Mouse (Mus musculus) mature B cell (primary cell): ENCODE data around the gene Grtp1.

ENCODE experiments used
- in situ Hi-C: fragments of 300-500 bp; cut with MboI; formaldehyde crosslinking; loops from 2 replicates; pipeline ENCODE4 v1.14.3; 2019

Grtp1 gene

DNA sequence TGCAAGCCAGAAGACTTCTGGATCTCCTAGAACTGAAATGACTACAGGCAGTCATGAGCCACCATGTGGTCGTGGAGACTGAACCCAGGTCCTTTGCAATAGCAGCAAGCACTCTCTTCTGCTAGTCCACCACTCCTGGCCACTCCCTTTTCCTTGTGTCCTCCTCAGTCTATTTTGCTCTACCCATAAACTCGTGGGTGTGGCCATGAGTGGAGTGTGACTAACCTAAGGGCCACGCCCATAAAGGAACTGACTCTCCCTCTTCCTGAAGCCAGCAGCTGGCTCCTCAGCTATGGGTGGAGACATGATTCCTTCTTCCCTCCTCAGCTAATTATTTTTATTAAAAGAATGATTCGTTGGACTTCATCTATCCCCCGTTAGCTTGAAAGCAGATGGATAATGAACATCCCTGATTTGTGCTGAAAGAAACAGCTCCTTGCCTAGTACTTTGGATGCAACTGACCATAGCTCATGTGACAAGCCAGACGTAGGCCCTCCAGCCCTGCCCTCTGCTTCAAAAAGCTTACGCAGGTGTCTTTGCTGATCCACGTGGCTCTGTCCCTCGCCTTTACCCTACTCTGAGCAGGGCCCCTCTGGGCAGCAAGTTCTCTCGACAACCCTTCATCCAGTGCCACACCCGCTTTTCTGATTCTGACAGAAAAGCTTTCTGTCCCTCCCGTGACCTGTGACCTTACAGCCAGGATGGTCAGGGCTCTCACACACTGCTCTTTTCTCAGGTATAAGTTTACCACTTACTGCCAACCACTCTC is 4.1 kb upstream of the Grtp1 start:
- in situ Hi-C loops: no loop called here

DNA sequence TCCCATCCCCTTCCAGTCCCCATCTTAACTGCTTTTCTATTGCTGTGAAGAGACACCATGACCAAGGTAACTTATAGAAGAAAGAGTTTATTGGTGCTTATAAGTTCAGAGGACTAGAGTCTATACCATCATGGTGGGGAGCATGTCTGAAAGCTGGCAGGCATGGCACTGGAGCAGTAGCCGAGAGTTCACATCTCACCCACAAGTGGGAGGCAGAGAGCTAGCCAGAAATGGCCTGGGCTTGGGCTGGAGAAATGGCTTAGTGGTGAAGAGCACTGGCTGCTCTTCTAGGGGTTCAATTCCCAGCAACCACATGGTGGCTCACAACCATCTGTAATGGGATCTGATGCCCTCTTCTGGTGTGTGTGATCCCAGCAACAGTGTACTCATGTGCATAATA is 3.1 kb upstream of the Grtp1 start:
- in situ Hi-C loops: no loop called here

DNA sequence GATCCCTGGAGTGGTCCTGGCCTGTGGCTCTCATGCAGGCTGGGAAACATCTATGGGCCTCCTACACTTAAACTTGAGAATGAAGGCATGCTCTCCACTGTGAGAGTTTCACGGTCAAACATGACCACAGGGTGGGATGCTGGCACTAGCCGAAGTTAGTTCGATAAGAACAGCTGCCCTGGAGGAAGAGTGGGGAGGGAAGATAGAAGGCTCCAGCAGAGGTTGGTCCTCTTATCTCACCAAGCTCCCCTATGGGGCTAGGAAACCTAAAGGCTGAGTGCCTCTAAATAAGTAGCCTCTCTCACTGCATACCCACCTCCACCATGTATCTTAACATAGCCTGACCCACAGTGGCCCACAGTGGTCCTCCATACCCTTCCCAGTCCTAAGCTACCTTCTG is 2.4 kb upstream of the Grtp1 start:
- in situ Hi-C loops: no loop called here

DNA sequence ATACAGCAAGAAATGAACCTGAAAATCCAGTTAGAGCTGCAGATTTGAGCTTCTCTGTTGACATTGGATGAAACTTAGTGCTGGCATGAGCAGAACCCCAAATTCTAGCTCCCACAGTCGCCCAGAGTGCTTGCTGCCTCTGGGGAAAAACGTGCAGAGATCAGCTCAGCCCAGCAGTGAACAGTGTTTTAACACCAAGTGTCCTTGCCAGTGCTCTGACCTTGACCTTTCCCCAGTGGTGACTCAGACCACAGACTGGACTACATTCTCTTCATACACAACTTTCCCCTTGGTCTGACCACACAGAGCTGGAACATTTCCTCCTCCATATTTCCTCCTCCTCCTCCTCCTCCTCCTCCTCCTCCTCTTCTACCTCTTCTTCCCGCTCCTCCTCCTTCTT is 1.6 kb upstream of the Grtp1 start:
- in situ Hi-C loops: no loop called here

GRCm38 (mm10) chr8:13201013-13201334 is 554 bp upstream of the Grtp1 start:
- in situ Hi-C loops: no loop called here

DNA sequence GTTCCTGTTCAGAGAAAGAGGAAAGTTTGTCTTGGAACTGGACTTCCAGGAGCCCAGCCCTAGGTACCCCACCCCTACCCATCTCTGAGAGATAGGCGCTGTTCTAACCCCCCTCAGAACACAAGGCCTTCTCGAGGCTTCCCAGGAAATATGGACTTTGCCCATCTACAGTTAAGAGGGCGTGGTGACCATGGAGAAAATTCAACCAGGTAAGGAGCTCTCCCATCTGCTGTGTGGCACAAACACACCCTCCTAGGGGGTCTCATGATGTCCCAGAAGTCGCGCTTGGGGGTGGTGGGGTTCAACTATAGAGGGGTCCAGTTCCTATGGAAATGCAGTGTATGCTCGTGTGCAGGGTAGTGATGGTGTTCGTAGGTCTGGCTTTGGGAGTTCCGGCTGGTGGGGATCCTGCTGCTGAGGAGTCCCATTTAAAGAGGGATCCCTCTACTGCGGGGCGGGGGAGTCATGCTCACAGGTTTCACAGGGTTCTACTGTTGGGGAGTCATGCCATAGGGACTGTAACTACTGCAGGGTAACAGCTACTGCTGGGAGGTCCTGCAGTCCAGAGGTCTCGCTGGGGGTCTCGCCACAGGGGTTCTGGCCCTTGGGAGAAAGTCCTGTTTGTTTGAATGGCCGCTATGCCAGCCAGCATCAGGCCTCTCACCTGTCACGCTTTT is 897 bp downstream of the Grtp1 start:
- in situ Hi-C loops: no loop called here

DNA sequence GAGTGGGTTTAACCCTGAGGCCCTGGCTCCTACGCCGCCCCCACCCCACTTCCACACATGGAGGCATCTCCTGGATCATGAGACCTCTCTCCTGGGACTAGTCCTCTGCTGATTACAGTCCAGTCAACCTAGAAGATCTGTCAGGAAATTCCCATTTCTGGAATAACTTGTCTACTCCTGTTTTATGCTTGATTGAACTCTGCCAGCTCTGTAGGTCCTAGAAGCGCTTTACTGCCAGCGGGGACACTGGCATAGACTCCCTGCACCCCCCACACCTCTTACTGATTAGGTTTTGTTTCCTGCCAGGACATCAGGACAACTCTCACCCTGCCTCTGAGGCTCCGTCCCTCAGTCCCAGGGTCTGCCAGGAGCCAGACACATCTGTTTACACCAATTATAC is 2.9 kb downstream of the Grtp1 start:
- in situ Hi-C loops: no loop called here

DNA sequence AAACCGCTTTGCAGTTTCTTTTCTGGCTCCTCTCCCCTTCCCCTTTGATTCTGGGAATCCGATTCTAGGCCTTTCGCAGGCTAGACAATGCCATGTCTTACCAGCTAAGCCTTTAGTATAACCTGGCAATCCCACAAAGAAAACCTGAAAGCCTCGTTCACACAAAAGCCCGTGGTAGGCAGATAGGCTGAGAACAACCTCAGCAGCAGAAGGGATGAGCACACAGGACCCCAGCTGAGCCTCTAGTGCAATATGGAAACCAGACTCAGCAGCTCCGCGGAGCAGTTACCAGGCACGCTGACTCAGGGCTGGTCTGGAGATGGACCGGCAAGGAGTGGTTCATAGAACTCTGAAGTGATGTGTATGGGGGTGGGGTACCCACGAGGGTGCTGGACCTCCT is 5.6 kb downstream of the Grtp1 start:
- in situ Hi-C loops: no loop called here

DNA sequence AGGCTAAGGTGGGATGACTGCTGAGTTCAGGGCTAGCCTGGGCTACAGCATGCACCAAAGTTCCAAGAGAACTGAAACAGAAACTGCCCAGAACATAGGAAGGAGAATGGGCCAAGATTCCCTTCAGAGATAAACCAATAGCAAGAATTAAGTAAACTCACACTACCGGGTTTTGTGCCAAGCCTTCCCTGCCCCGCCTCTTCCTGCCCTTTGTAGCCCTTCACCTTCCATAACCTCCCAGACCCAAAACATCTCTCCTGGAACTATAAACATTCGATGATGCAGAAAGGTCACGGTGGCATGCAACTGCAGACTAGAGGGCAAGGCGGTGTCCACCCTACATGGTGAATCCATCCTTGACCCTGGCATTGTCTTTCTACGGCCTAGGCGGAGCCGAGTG is 10.2 kb downstream of the Grtp1 start:
- in situ Hi-C loops: no loop called here

- in situ Hi-C loops: no loop called here
Measured at GRCm38 (mm10) chr8:13188857-13189256, 11.6 kb downstream of the Grtp1 start.

GRCm38 (mm10) chr8:13188052-13188555 is 12.3 kb downstream of the Grtp1 start:
- in situ Hi-C loops: no loop called here

DNA sequence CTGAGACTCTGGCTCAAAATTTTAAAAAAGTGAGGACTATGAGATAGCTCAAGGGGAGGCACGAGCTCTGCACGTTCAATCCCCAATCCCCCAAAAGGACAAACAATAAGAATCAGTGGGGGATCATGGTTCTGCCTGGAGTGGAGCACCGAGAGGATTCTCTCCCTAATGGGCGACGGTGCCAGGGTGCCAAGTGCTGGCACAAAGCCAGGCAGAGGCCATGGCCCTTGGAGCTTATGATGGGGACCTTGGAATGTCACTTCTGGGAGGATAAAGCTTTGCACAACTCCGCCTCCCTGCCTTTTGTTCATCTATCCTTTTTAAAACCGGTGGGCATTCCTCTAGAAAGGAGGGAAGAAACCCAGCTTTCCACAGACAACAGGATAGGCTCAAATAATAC is 12.8 kb downstream of the Grtp1 start:
- in situ Hi-C loops: no loop called here

GRCm38 (mm10) chr8:13187229-13187628 is 13.2 kb downstream of the Grtp1 start:
- in situ Hi-C loops: no loop called here

- in situ Hi-C loops: no loop called here
Measured at GRCm38 (mm10) chr8:13186819-13187218, 13.6 kb downstream of the Grtp1 start.

DNA sequence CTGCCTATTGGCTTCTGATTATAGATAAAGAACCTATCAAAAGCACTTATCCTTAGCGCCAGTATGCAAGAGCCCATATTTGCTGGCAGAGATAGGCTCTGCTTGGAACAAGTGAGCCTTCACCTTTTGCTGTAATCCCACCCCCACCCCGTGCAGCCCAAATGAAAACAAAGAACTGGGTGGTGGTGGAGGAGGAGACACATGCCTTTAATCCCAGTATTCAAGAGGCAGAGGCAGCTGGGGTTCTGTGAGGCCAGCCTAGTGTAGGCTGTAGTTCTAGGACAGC is 18.8 kb downstream of the Grtp1 start:
- in situ Hi-C loops: no loop called here

DNA sequence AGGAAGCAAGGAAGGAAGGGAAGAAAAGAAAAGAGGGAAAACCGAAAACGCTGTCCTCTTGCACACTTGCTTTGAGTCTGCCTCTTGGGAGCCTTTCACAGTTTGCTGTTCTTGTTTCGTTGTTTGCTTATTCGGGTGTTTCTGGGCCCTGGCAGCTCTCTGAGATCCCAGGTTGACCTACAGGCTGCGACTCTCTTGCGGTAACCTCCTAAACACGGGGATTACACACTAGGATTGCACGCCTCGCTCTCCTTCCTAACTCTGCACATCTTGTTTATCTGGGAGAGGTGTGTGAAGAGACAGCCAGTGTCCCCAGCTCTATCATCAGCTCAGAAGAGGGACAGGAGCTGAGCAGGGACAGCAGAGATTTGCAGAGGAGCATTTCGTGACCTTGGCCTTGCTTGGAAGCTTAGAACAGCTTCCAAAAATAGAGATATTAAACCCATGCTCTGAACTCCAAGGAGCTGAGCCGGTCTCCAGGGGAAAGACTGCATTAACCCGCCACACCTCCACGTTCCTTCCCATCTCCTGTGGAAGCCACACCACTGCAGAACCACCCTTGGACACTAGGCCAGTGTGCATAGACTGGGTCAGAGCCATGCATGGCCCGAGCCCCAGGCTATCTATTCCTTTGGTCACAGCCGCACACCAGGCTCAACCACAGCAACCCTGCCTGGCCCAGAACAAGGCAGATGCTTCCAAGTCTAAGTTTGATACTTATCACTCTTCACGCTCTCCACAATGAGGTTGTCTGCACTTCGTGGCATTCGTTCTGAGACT is 19.3 kb downstream of the Grtp1 start:
- in situ Hi-C loops: no loop called here

DNA sequence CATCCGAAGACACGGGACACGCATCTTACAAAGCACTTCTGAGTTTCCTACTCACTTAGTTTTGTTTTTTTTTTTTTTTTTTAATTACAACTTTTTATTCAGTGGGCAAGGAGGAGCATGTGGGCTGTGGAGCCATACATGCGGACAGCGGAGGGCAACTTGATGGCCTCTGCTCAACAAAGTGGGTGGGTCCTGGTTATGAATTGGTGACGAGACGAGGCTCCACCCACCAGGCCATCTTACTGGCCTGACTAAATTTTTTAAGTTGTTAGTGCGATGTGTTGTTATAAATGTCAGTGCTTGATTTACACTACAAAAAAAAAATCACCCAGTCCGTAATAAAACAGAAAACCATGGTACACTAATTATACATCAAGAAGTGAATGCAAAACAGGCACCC is 20.0 kb downstream of the Grtp1 start:
- in situ Hi-C loops: no loop called here

GRCm38 (mm10) chr8:13179948-13180347 is 20.5 kb downstream of the Grtp1 start:
- in situ Hi-C loops: no loop called here

DNA sequence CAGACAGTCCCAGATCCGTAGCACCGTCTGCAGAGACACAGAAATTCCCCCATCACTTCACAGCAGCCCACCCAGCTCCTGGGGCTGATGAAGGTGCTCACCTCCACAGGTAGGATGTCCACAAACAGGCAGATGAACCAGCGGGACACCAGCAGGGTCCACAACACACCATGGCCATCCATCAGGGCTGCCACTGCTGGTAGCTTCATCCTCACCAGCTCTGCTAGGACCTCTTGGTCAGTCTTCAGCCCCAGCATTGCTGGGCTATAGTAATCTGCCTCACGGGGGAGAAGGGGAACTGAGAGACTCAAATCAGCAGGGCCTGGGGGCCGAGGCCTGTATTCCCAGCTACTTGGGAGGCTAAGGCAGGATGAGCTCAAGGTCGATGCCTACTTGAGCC is 20.9 kb downstream of the Grtp1 start:
- in situ Hi-C loops: no loop called here

GRCm38 (mm10) chr8:13178137-13178536 is 22.3 kb downstream of the Grtp1 start:
- in situ Hi-C loops: no loop called here

DNA sequence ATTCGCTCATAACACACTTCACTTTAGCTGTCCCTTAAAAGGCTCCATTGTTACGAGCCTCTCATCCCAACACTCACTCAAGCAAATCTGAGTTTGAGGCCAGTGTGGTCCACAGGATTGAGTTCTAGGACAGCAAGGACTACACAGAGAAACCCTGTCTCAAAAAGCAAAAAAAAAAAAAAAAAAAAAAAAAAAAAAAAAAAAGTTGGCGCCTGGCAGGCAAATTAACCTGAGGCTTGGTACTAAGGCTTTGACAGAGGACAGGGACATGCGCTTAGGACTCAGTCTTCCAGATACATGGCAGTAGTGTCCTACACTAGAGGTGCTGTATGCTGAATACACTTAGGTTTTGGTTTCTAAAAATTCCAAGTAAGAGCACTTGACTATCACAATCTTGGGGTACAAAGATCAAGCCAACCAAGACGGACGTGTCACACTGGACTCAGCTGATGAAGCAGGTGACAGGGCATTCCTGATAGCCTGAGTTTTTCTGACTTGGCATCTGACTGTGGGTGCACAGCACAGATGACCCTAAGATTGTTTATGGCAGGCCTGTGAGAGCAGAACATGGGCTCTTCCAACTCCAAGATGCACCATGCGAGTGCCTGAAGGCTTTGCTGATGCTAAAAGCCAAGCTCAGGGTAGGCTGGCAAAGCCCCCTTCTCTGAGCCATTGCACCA is 23.1 kb downstream of the Grtp1 start:
- in situ Hi-C loops: no loop called here

DNA sequence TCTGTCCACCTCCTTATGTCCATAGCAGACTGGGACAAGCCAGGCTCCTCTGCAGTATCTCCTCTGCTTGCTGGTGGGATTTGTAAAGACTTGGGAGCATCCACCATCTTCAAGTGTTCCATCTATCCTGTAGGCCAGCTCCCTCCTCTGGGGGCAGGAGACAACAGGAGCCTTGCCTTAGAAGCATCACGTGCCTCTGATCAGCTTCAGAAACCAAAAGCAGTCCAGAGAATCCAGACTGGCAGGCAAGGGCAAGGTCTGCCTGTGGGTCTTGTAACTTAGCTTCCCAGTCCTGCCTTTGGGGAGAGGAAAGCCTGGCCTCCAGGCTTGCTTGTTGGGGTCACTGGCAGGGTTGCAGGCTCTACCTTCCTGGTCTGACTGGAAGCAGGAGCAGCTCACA is 24.8 kb downstream of the Grtp1 start:
- in situ Hi-C loops: no loop called here

- in situ Hi-C loops: no loop called here
Measured at GRCm38 (mm10) chr8:13174811-13175210, 25.6 kb downstream of the Grtp1 start.
